Mouse (Mus musculus): ENCODE measurements around the gene Nadk. TPM values are rescaled to one million over a fixed set of nuclear protein-coding genes. Genes with fewer than 3 reads are reported as not detected.

Nadk gene
- polyA plus RNA-seq, 1 experiment from 2014 or later: 110 TPM

- 0 out of 2 replicates have a peak, but pooled peaks cover 3% of the 10 kb centered on the region for H3K36me3 ChIP-seq (ENCODE audit: insufficient read depth, low read length)
- H3K9ac ChIP-seq (replicated peaks; ENCODE audit: low read length): no peak overlapping the region
- H3K27ac ChIP-seq (ENCODE audit: low read length): no peak overlapping the region
- H3K9me3 ChIP-seq (ENCODE audit: low read length): no peaks in the 10 kb centered on the region
- no peak overlapping the region for H3K4me3 ChIP-seq (ENCODE audit: low read length)
- WGBS: 84% methylated on average over 5 of the region's 5 CpGs
- H3K27me3 ChIP-seq (ENCODE audit: insufficient read depth, low read length): no peaks in the 10 kb centered on the region
- no peak for ATAC-seq (ENCODE audit: low FRiP score, low TSS enrichment)
- H3K4me1 ChIP-seq (ENCODE audit: insufficient read depth, low read length): no peaks in the 10 kb centered on the region
- no peak overlapping the region for H3K4me2 ChIP-seq (replicated peaks; ENCODE audit: low read depth, low read length)
Observed at GRCm38 (mm10) chr4:155577741-155578140, 15.6 kb downstream of the Nadk start.

- 0 out of 2 replicates have a peak, but pooled peaks cover 3% of the 10 kb centered on the region for H3K36me3 ChIP-seq (ENCODE audit: insufficient read depth, low read length)
- WGBS: 84% methylated on average over 7 of the region's 7 CpGs
- no peak for ATAC-seq (ENCODE audit: low FRiP score, low TSS enrichment)
- no peak overlapping the region for H3K27ac ChIP-seq (ENCODE audit: low read length)
- H3K9me3 ChIP-seq (ENCODE audit: low read length): no peaks in the 10 kb centered on the region
- no peak overlapping the region for H3K4me3 ChIP-seq (ENCODE audit: low read length)
- H3K4me1 ChIP-seq (ENCODE audit: insufficient read depth, low read length): no peaks in the 10 kb centered on the region
- no peaks in the 10 kb centered on the region for H3K27me3 ChIP-seq (ENCODE audit: insufficient read depth, low read length)
- H3K4me2 ChIP-seq (replicated peaks; ENCODE audit: low read depth, low read length): no peak overlapping the region
- H3K9ac ChIP-seq (replicated peaks; ENCODE audit: low read length): no peak overlapping the region
Observed at GRCm38 (mm10) chr4:155578336-155579125, 16.4 kb downstream of the Nadk start.

- no peak overlapping the region for H3K4me2 ChIP-seq (replicated peaks; ENCODE audit: low read depth, low read length)
- H3K27me3 ChIP-seq (ENCODE audit: insufficient read depth, low read length): no peaks in the 10 kb centered on the region
- no peaks in the 10 kb centered on the region for H3K4me1 ChIP-seq (ENCODE audit: insufficient read depth, low read length)
- H3K27ac ChIP-seq (ENCODE audit: low read length): no peak overlapping the region
- ATAC-seq (ENCODE audit: low FRiP score, low TSS enrichment): no peak
- H3K9me3 ChIP-seq (ENCODE audit: low read length): no peaks in the 10 kb centered on the region
- no peak overlapping the region for H3K4me3 ChIP-seq (ENCODE audit: low read length)
- WGBS: 30% methylated on average over 1 of the region's 1 CpGs
- no peak overlapping the region for H3K9ac ChIP-seq (replicated peaks; ENCODE audit: low read length)
- H3K36me3 ChIP-seq (ENCODE audit: insufficient read depth, low read length): peaks cover 20% of the 10 kb centered on the region
Observed at GRCm38 (mm10) chr4:155580420-155580819, 18.2 kb downstream of the Nadk start.

- Histone ChIP-seq H3K4me1 (ENCODE audit: insufficient read depth, low read length) (no peaks in the 10 kb centered on the region), H3K4me3 (ENCODE audit: low read length) (no peak overlapping the region), H3K9ac (replicated peaks; ENCODE audit: low read length) (no peak overlapping the region), H3K27me3 (ENCODE audit: insufficient read depth, low read length) (no peaks in the 10 kb centered on the region), H3K36me3 (ENCODE audit: insufficient read depth, low read length) (peaks cover 34% of the 10 kb centered on the region), H3K9me3 (ENCODE audit: low read length) (no peaks in the 10 kb centered on the region), H3K4me2 (replicated peaks; ENCODE audit: low read depth, low read length) (no peak overlapping the region), H3K27ac (ENCODE audit: low read length) (no peak overlapping the region)
- no peak; the same call in 1 of the 2 replicates for ATAC-seq (ENCODE audit: low FRiP score, low TSS enrichment)
- 84% methylated on average over 6 of the region's 6 CpGs for WGBS
Observed at GRCm38 (mm10) chr4:155582279-155582905, 20.2 kb downstream of the Nadk start.

- no peaks in the 10 kb centered on the region for H3K4me1 ChIP-seq (ENCODE audit: insufficient read depth, low read length)
- H3K9ac ChIP-seq (replicated peaks; ENCODE audit: low read length): no peak overlapping the region
- no peaks in the 10 kb centered on the region for H3K27me3 ChIP-seq (ENCODE audit: insufficient read depth, low read length)
- 82% methylated on average over 5 of the region's 5 CpGs for WGBS
- H3K9me3 ChIP-seq (ENCODE audit: low read length): no peaks in the 10 kb centered on the region
- no peak overlapping the region for H3K4me2 ChIP-seq (replicated peaks; ENCODE audit: low read depth, low read length)
- H3K4me3 ChIP-seq (ENCODE audit: low read length): no peak overlapping the region
- H3K27ac ChIP-seq (ENCODE audit: low read length): no peak overlapping the region
- ATAC-seq (ENCODE audit: low FRiP score, low TSS enrichment): no peak
- peaks cover 46% of the 10 kb centered on the region for H3K36me3 ChIP-seq (ENCODE audit: insufficient read depth, low read length)
Observed at GRCm38 (mm10) chr4:155589356-155589755, 27.2 kb downstream of the Nadk start.

- Histone ChIP-seq H3K36me3 (ENCODE audit: insufficient read depth, low read length) (peaks cover 28% of the 10 kb centered on the region), H3K9me3 (ENCODE audit: low read length) (no peaks in the 10 kb centered on the region), H3K4me2 (replicated peaks; ENCODE audit: low read depth, low read length) (no peak overlapping the region), H3K4me3 (ENCODE audit: low read length) (no peak overlapping the region), H3K4me1 (ENCODE audit: insufficient read depth, low read length) (no peaks in the 10 kb centered on the region), H3K9ac (replicated peaks; ENCODE audit: low read length) (no peak overlapping the region), H3K27me3 (ENCODE audit: insufficient read depth, low read length) (no peaks in the 10 kb centered on the region), H3K27ac (ENCODE audit: low read length) (no peak overlapping the region)
- WGBS: 87% methylated on average over 7 of the region's 7 CpGs
- ATAC-seq (ENCODE audit: low FRiP score, low TSS enrichment): no peak
Observed at GRCm38 (mm10) chr4:155591012-155591719, 29.0 kb downstream of the Nadk start.

GRCm38 (mm10) chr4:155593780-155594179 lies 31.6 kb downstream of the Nadk start:
- 37% methylated on average over 1 of the region's 1 CpGs for WGBS
- no peaks in the 10 kb centered on the region for H3K9me3 ChIP-seq (ENCODE audit: low read length)
- H3K27me3 ChIP-seq (ENCODE audit: insufficient read depth, low read length): no peaks in the 10 kb centered on the region
- no peak overlapping the region for H3K4me2 ChIP-seq (replicated peaks; ENCODE audit: low read depth, low read length)
- H3K9ac ChIP-seq (replicated peaks; ENCODE audit: low read length): no peak overlapping the region
- H3K27ac ChIP-seq (ENCODE audit: low read length): no peak overlapping the region
- no peak for ATAC-seq (ENCODE audit: low FRiP score, low TSS enrichment)
- H3K4me1 ChIP-seq (ENCODE audit: insufficient read depth, low read length): no peaks in the 10 kb centered on the region
- no peak overlapping the region for H3K4me3 ChIP-seq (ENCODE audit: low read length)
- peaks cover 16% of the 10 kb centered on the region for H3K36me3 ChIP-seq (ENCODE audit: insufficient read depth, low read length)

- H3K27me3 ChIP-seq (ENCODE audit: insufficient read depth, low read length): no peaks in the 10 kb centered on the region
- no peak overlapping the region for H3K27ac ChIP-seq (ENCODE audit: low read length)
- peaks cover 5% of the 10 kb centered on the region; the same call in 1 of the 2 replicates for H3K4me1 ChIP-seq (ENCODE audit: insufficient read depth, low read length)
- ATAC-seq (ENCODE audit: low FRiP score, low TSS enrichment): no peak
- 70% methylated on average over 3 of the region's 3 CpGs for WGBS
- H3K4me2 ChIP-seq (replicated peaks; ENCODE audit: low read depth, low read length): no peak overlapping the region
- H3K36me3 ChIP-seq (ENCODE audit: insufficient read depth, low read length): no peaks in the 10 kb centered on the region
- no peaks in the 10 kb centered on the region for H3K9me3 ChIP-seq (ENCODE audit: low read length)
- H3K4me3 ChIP-seq (ENCODE audit: low read length): no peak overlapping the region
- no peak overlapping the region for H3K9ac ChIP-seq (replicated peaks; ENCODE audit: low read length)
Observed at GRCm38 (mm10) chr4:155595777-155596176, 33.6 kb downstream of the Nadk start.

- Histone ChIP-seq H3K9me3 (ENCODE audit: low read length) (no peaks in the 10 kb centered on the region), H3K9ac (replicated peaks; ENCODE audit: low read length) (no peak overlapping the region), H3K27me3 (ENCODE audit: insufficient read depth, low read length) (no peaks in the 10 kb centered on the region), H3K4me3 (ENCODE audit: low read length) (no peak overlapping the region), H3K4me2 (replicated peaks; ENCODE audit: low read depth, low read length) (no peak overlapping the region), H3K36me3 (ENCODE audit: insufficient read depth, low read length) (no peaks in the 10 kb centered on the region), H3K4me1 (ENCODE audit: insufficient read depth, low read length) (peaks cover 6% of the 10 kb centered on the region; the same call in 1 of the 2 replicates), H3K27ac (ENCODE audit: low read length) (no peak overlapping the region)
- 69% methylated on average over 5 of the region's 5 CpGs for WGBS
- ATAC-seq (ENCODE audit: low FRiP score, low TSS enrichment): no peak
Observed at GRCm38 (mm10) chr4:155596606-155597005, 34.4 kb downstream of the Nadk start.

Data from kidney, embryonic 16.5 days (tissue).